Mouse (Mus musculus) embryonic facial prominence, embryonic 12.5 days (tissue): ENCODE results near the gene Hilpda. TPM values are rescaled to one million over a fixed set of nuclear protein-coding genes. Genes with fewer than 3 reads are reported as not detected.
A peak's percentile ranks its signal among the peaks of the same experiment; 100 is the strongest.

Experiments
- ATAC-seq: fragments of 200-750 bp; cut with Nextera tagmentation; 2 replicates; pipeline ENCODE4 v1.8.0; 2017; ENCODE audit not compliant: insufficient number of reproducible peaks, insufficient read depth, low FRiP score, low TSS enrichment
- H3K27ac ChIP-seq: fragments of 300-500 bp; sonication (generic); 2 replicates; pipeline ENCODE4 v1.5.1; 2016; ENCODE audit warnings: mild to moderate bottlenecking
- H3K27me3 ChIP-seq: fragments of 300-500 bp; sonication (generic); 2 replicates; pipeline ENCODE4 v1.6.1; 2016; ENCODE audit warnings: mild to moderate bottlenecking, moderate library complexity
- H3K36me3 ChIP-seq: fragments of 300-500 bp; sonication (generic); 2 replicates; pipeline ENCODE4 v1.6.1; 2016; ENCODE audit warnings: mild to moderate bottlenecking
- H3K4me1 ChIP-seq: fragments of 300-500 bp; sonication (generic); 2 replicates; pipeline ENCODE4 v1.6.1; 2016
- H3K4me2 ChIP-seq: fragments of 300-500 bp; sonication (generic); replicated peaks from 2 replicates; pipeline ENCODE4 v1.6.1; 2016; ENCODE audit warnings: mild to moderate bottlenecking, moderate library complexity
- H3K4me3 ChIP-seq: fragments of 300-500 bp; sonication (generic); 2 replicates; pipeline ENCODE4 v1.5.1; 2016; ENCODE audit warnings: mild to moderate bottlenecking
- H3K9ac ChIP-seq: fragments of 300-500 bp; sonication (generic); 2 replicates; pipeline ENCODE4 v1.6.1; 2016; ENCODE audit warnings: mild to moderate bottlenecking, moderate library complexity
- H3K9me3 ChIP-seq: fragments of 300-500 bp; sonication (generic); 2 replicates; pipeline ENCODE4 v1.6.1; 2016; ENCODE audit warnings: mild to moderate bottlenecking, moderate library complexity
- WGBS: fragments of 180-500 bp; shearing (Covaris S2); methylation state at CpG from one replicate; pipeline ENCODE4 v1.1.7; 2016; 5-methylcytosine and 5-hydroxymethylcytosine counted together
- polyA plus RNA-seq: library from polyadenylated mRNA; unstranded; fragments of >200 nt; fragmentation: Nextera tagmentation; extraction: Ambion mirVana; gene quantifications from 2 replicates; pipeline ENCODE4 v1.2.1, GENCODE M21; 2016

The Hilpda gene
- 36.6 and 40.4 TPM in 2 replicates for polyA plus RNA-seq

- Histone ChIP-seq H3K4me1 (0 out of 2 replicates have a peak, but pooled peaks cover 8% of the 10 kb centered on the region), H3K4me3 (peak within 1 kb of the TSS; percentile 60), H3K27me3 (no peaks in the 10 kb centered on the region), H3K9ac (peak within 1 kb of the TSS; percentile 63), H3K9me3 (no peaks in the 10 kb centered on the region), H3K36me3 (peaks cover 10% of the 10 kb centered on the region), H3K4me2 (peak within 1 kb of the TSS; percentile 52), H3K27ac (peak within 1 kb of the TSS; percentile 69; the same call in 1 of the 2 replicates)
- ATAC-seq, result peak; percentile 97
- WGBS, result under 1% methylated on average over 46 of the region's 46 CpGs
These were observed at the start of gene Hilpda for GRCm38 (mm10) chr6:29272312-29273072. Gene Hilpda (plus strand): TSS chr6:29272488.

- Histone ChIP-seq H3K9me3 (no peaks in the 10 kb centered on the region), H3K4me2 (no peak overlapping the region), H3K4me1 (no peaks in the 10 kb centered on the region), H3K9ac (no peak overlapping the region), H3K4me3 (no peak overlapping the region), H3K27ac (no peak overlapping the region), H3K36me3 (no peaks in the 10 kb centered on the region), H3K27me3 (no peaks in the 10 kb centered on the region)
- ATAC-seq, result no peak
- 88% methylated on average over 6 of the region's 6 CpGs for WGBS
These were observed 42.9 kb upstream of the Hilpda start for GRCm38 (mm10) chr6:29229265-29229913.

GRCm38 (mm10) chr6:29230386-29230785, 41.9 kb upstream of the Hilpda start:
- 70% methylated on average over 6 of the region's 6 CpGs for WGBS
- Histone ChIP-seq H3K4me2 (no peak overlapping the region), H3K9me3 (no peaks in the 10 kb centered on the region), H3K36me3 (no peaks in the 10 kb centered on the region), H3K4me1 (no peaks in the 10 kb centered on the region), H3K27me3 (no peaks in the 10 kb centered on the region), H3K9ac (no peak overlapping the region), H3K4me3 (no peak overlapping the region), H3K27ac (no peak overlapping the region)
- ATAC-seq, result no peak

- Histone ChIP-seq H3K36me3 (no peaks in the 10 kb centered on the region), H3K4me2 (no peak overlapping the region), H3K27me3 (no peaks in the 10 kb centered on the region), H3K4me3 (no peak overlapping the region), H3K4me1 (no peaks in the 10 kb centered on the region), H3K9ac (no peak overlapping the region), H3K27ac (no peak overlapping the region), H3K9me3 (no peaks in the 10 kb centered on the region)
- ATAC-seq, result no peak
- WGBS, result 75% methylated on average over 3 of the region's 3 CpGs
These were observed 40.5 kb upstream of the Hilpda start for GRCm38 (mm10) chr6:29231799-29232198.

GRCm38 (mm10) chr6:29232321-29232720, 40.0 kb upstream of the Hilpda start:
- no peak overlapping the region for H3K4me2 ChIP-seq
- no peaks in the 10 kb centered on the region for H3K36me3 ChIP-seq
- H3K27ac ChIP-seq, result no peak overlapping the region
- H3K4me1 ChIP-seq, result no peaks in the 10 kb centered on the region
- no peak overlapping the region for H3K9ac ChIP-seq
- no peaks in the 10 kb centered on the region for H3K9me3 ChIP-seq
- no peak overlapping the region for H3K4me3 ChIP-seq
- ATAC-seq, result no peak
- H3K27me3 ChIP-seq, result no peaks in the 10 kb centered on the region
- 73% methylated on average over 6 of the region's 6 CpGs for WGBS

GRCm38 (mm10) chr6:29233710-29234109, 38.6 kb upstream of the Hilpda start:
- no peak overlapping the region for H3K27ac ChIP-seq
- no peaks in the 10 kb centered on the region for H3K4me1 ChIP-seq
- no peak for ATAC-seq
- no peak overlapping the region for H3K4me3 ChIP-seq
- no peaks in the 10 kb centered on the region for H3K9me3 ChIP-seq
- WGBS, result 76% methylated on average over 3 of the region's 3 CpGs
- H3K4me2 ChIP-seq, result no peak overlapping the region
- no peak overlapping the region for H3K9ac ChIP-seq
- H3K36me3 ChIP-seq, result no peaks in the 10 kb centered on the region
- no peaks in the 10 kb centered on the region for H3K27me3 ChIP-seq

- Histone ChIP-seq H3K4me3 (no peak overlapping the region), H3K9me3 (no peaks in the 10 kb centered on the region), H3K27ac (no peak overlapping the region), H3K4me2 (no peak overlapping the region), H3K36me3 (no peaks in the 10 kb centered on the region), H3K9ac (no peak overlapping the region), H3K27me3 (no peaks in the 10 kb centered on the region), H3K4me1 (no peaks in the 10 kb centered on the region)
- WGBS, result 45% methylated on average over 8 of the region's 8 CpGs
- ATAC-seq, result peak; percentile 29; the same call in 1 of the 2 replicates
These were observed 38.0 kb upstream of the Hilpda start for GRCm38 (mm10) chr6:29234272-29234671.

GRCm38 (mm10) chr6:29240806-29241205, 31.5 kb upstream of the Hilpda start:
- H3K27me3 ChIP-seq, result no peaks in the 10 kb centered on the region
- no peaks in the 10 kb centered on the region for H3K9me3 ChIP-seq
- no peak overlapping the region for H3K4me2 ChIP-seq
- no peaks in the 10 kb centered on the region for H3K4me1 ChIP-seq
- H3K36me3 ChIP-seq, result no peaks in the 10 kb centered on the region
- H3K9ac ChIP-seq, result no peak overlapping the region
- ATAC-seq, result no peak
- H3K4me3 ChIP-seq, result no peak overlapping the region
- H3K27ac ChIP-seq, result no peak overlapping the region
- WGBS, result 27% methylated on average over 2 of the region's 2 CpGs

GRCm38 (mm10) chr6:29241697-29242096, 30.6 kb upstream of the Hilpda start:
- no peaks in the 10 kb centered on the region for H3K27me3 ChIP-seq
- no peaks in the 10 kb centered on the region for H3K9me3 ChIP-seq
- H3K27ac ChIP-seq, result no peak overlapping the region
- no peaks in the 10 kb centered on the region for H3K4me1 ChIP-seq
- ATAC-seq, result no peak
- no peak overlapping the region for H3K9ac ChIP-seq
- H3K4me2 ChIP-seq, result no peak overlapping the region
- 53% methylated on average over 2 of the region's 2 CpGs for WGBS
- H3K4me3 ChIP-seq, result no peak overlapping the region
- H3K36me3 ChIP-seq, result no peaks in the 10 kb centered on the region

GRCm38 (mm10) chr6:29242265-29242664, 30.0 kb upstream of the Hilpda start:
- H3K27me3 ChIP-seq, result no peaks in the 10 kb centered on the region
- 54% methylated on average over 1 of the region's 1 CpGs for WGBS

GRCm38 (mm10) chr6:29245272-29246120, 26.8 kb upstream of the Hilpda start:
- Histone ChIP-seq H3K36me3 (no peaks in the 10 kb centered on the region), H3K27ac (no peak overlapping the region), H3K27me3 (no peaks in the 10 kb centered on the region), H3K9me3 (no peaks in the 10 kb centered on the region), H3K4me2 (no peak overlapping the region), H3K4me3 (no peak overlapping the region), H3K4me1 (no peaks in the 10 kb centered on the region), H3K9ac (no peak overlapping the region)
- WGBS, result 63% methylated on average over 14 of the region's 14 CpGs
- no peak for ATAC-seq

More at GRCm38 (mm10) chr6:29242265-29242664, 30.0 kb upstream of the Hilpda start:
- Histone ChIP-seq H3K9ac (no peak overlapping the region), H3K36me3 (no peaks in the 10 kb centered on the region), H3K4me2 (no peak overlapping the region), H3K27ac (no peak overlapping the region), H3K4me3 (no peak overlapping the region), H3K4me1 (no peaks in the 10 kb centered on the region), H3K9me3 (no peaks in the 10 kb centered on the region)
- ATAC-seq, result no peak
